Mouse (Mus musculus) brain, embryonic 18.5 days (tissue): ENCODE measurements around the gene Nrxn2.
A peak's percentile ranks its signal among the peaks of the same experiment; 100 is the strongest.

Experiments used
- DNase-seq: peaks from one replicate; pipeline ENCODE4 v3.0.0-alpha.2; 2012; ENCODE audit warnings: low read depth, low spot score

Gene Nrxn2

DNA sequence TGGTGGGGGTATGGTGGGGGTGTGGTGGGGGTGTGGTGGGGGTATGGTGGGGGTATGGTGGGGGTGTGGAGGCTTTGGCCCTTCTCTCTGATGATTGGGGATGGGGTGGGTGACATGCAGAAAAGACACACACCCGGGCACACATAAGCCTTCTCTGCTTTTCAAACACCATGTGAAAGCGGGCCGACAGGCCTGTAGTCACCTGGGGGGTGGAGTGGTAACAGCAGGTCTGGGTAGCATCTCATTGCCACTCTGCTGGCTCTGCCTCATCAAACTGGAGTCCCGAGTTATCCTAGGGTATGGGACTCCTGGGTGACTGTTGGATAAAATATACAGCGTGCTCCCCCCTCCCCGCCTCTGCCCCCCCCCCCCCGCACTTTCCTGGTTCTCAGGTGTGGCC, 75.5 kb downstream of the Nrxn2 start:
- no peak for DNase-seq

DNA sequence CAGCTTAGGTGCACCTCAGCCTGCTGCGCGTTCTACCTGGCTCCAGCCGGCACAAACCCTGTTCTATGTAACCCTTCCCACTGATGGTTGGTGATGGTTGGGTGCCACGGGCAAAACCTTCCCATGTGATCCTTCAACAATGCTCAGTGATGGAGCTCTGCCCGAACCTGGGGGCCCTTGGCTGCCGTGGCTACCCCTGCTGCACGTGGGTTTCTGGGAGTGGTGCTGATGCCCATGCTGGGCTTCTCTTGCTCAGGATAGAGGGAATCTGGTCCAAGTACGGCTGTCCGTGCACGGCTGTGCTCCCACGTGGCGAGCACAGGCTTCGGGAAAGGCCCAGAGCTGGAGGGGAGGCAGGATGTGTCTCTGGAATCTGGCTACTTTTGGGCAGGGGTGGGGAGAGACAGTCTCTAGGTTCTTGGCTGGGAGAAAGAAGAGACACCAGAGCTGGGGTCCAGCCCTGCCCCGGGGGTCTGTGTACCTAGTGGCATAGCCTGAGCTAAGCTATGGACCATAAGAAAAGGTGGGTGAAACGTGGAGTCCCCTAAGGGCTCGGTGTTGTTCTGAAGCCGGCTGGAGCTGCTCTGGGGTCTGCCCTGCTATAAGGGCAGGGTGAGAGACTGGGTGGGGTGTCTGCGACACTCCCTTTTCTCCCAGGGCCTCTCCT, 76.1 kb downstream of the Nrxn2 start:
- DNase-seq: no peak

DNA sequence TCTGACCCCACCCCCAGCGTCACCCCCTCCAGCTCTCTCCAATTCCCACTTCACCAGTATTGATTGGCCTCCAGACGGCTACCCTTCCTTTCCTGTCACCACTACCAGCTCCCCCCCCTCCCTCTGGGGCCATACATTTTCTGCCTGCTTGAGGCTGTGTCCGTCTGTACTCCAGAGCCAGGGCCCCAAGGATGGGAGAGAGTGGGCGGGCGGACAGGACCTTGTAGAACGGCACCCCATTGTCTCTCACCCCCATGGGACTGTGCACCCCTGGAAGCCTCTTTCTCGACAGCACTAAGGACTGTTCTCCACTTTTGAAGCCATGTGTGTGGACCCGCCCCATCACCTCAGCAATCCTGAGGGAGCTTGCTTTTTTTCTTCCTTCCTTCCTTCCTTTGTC, 77.2 kb downstream of the Nrxn2 start:
- no peak for DNase-seq

DNA sequence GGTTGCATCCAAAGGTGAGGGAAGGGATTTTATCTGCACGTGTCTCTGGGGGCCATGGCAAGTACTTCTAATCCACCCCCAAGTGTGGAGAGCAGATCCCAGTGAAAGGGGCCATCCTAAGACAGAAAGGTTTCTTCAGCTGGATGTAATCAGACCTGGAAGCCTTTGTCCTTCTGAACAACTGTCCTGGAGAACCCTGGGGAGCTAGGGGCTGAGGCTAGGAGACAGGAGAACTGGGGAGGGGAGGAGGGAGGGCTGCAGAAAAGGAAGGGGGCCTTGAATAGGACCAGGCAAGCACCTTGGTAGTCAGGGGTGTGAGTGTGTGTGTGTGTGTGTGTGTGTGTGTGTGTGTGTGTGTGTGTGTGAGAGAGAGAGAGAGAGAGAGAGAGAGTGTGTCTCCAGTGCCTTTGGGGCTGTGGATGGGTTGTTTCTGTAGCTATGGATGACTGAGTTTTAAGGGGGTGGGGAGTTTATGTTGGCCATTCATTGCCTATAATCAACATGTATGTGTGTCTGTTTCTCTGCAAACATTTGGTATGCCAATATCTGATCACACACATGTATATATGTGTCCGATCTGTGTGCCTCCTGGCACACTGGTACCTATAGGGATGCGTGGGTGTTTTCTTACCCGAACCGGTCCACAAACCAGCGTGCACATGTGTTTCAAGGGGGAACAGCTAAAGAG, 78.1 kb downstream of the Nrxn2 start:
- DNase-seq: no peak

DNA sequence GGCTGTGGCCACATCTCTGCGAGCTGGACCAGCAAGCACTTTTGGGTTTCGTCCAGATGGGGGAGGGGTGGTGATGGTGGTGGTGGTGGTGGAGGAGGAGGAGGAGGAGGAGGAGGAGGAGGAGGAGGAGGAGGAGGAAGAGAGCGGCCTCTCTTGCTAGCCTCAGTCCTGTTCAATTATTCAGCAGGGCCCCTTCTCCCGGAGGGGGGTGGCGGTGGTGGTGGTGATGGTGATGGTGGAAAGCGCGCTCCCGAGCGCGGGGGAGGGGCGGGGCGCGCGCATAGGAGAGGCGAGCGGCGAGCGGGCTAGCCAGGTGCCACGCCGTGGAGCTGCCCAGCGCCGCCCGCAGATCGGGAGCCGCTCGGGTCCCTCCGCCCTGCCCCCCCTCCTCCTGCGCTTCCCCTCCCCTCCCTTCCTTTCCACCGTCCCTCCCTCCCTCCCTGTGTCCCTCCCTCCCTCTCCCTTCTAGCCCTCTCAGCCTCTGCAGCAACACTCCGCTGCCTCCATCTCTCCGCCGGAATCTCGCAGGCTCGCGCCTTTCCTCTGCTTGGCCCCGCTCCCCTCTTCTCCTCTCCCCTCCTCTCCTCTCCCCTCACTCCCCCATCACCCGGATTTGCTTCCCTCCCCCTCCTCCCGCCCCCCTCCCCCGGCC, 78.7 kb downstream of the Nrxn2 start:
- peak; percentile 72 for DNase-seq

DNA sequence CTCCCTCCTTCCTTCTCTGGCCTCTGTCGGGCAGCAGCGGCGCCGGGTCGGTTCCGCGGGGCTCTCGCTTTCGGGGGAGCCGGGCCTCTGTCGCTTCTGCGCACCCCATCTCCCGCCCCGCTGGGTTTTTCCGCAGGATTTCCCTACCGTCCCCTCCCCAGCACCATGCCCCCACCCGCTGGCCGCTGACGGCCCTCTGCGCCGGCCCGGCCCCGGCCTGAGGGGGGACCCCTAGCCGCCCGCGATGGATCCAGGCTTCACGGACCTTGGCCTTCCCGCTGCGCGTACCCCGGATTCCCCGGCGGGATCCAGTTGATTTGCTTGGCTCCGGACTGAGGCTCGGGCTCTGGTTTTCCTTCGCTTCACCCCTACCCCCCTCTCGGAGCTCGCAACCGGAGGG, 79.3 kb downstream of the Nrxn2 start:
- DNase-seq: no peak

DNA sequence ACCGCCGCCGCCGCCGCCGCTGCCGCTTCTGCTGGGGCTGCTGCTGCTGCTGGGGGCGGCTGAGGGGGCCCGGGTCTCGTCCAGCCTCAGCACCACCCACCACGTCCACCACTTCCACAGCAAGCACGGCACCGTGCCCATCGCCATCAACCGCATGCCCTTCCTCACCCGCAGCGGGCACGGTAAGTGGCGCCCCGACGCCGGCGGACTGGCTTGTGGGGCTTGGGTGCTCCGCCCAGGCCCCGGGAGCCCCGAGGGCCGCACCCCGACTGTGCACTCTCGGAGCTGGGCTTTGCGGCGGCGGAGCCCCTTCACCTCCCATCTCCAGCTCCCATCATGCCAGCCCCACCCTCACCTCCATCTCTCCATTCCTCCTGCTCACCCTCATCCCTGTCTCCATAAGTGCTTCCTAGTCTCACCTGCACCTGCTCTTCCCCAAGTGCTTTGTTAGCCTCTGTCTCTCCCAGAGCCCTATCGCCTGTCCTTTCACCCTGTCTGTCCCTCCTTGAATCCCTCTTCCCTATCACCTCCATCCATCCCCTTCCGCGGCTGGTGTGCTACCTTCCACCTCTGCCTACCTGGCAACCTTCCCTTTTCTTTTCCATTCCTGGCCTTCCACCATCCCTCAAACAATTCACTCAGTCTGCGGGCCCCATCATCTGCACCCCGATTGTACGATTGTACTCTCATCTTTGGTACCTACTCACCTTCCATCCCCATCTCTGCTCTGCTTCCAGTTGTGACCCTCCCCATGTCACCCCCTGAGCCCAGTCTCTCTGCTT, 80.0 kb downstream of the Nrxn2 start:
- DNase-seq: no peak

DNA sequence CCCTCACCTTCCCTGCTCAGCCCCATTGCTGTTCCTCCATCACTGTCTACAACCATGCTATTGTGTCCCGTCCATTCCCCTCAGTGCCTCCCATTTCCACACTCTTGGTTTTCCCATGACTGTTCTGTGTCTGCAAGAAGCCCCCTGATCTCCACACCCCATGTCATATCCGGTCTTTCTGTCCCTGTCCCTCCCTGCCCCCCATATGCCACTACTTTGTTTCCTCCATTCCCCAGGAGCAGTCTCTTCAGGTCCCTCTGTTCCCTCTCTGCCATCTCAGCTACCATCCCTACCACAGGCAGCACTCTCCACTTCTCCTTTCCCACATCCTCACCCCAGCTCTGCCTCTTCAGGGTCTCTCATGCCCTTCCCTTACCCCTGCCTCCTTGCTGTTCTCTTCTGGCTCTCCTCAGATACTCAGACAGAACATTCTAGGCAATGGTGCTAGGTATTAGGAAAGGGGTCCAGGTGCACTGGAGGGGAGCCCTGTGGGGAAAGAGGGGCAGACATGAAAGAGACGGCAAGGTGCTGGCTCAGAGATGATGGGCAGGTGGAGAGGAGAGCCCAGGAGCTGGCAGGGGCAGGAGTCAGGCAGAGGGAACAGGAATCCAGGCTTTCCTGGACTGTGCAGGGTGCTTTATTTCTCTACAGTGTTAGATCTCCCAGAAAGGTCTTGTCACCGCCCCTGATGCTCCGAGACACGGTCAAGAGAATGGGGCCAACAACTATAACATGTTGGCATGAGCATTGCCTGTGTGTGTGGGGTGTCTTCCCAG, 81.5 kb downstream of the Nrxn2 start:
- no peak for DNase-seq

DNA sequence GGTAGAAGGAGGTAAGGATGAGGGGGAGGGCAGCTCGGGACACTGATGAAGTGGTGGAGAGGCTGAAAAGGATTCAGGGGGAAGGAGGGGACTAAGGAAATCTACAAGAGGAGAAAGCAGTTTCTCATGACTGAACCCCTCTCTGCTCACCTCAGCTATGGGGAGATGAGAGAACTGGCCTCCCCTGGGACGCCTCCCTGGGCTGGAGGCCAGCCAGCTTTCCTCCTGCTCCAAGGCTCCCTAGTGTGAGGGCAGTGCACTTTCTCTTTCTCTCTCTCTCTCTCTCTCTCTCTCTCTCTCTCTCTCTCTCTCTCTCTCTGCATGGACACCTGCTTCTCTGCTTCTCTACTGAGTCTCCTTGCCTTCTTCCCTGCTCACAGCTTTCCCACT, 82.1 kb downstream of the Nrxn2 start:
- DNase-seq: no peak

DNA sequence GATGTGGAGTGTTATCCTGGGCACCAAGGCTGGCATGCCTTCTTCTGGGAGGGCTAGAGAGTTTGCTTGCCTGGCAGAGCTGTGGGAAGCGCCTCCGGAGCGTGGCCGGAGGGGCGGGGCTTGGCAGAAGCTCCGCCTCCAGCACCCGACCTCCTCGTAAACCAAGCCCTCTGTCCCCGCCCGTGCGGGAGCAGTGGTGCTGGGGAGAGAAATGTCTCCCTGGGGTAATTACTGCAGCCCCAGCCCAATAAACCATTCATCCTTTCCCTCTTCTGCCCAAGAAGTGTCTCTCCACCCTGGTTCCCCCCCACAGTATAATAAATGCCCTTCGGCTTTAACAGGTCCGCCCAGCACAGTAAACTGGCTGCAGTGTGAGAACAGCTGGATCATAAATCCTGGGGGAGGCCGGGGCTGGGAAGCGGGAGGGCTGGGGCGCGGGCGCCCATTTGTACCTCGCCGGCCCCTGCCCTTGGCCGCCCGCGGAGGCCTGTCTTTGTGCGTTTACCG, 83.6 kb downstream of the Nrxn2 start:
- DNase-seq: no peak

DNA sequence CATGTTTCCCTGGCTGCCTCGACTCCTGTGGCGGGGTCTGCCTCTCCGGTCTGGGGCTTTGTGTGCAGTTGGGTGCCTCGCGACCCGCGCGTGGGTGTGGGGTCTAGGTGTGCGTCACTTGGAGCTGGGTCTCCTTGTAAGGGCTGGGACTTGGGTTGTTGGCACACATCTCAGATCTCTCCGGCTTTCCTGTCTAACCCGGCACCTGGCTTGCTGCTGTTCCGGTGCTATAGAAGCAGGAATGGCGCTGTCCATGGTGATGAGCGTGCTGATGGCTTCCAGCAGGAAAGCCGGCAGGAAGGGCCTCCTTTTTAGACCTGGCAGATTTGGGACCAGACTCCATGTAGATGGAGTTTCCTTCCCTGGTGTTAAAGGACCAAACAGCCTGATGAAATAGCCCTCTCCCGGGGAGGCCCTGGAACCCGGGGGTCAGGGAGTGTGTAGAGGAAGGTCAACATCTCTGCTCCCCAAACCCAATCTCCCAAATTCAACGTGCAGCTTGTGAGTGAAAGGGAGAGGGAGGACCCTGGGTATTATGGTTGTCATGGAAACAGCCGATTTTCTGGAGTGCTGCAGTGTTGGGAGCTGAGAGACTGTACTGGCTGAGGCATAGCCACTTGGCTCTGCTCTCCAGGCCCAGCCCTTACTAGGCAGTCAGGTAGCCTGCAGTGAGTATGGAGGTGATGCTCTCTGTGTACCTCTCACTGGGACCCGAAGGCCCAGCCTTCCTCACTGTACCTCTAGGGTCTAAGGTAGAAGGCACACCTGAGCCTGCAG, 84.2 kb downstream of the Nrxn2 start:
- DNase-seq: peak; percentile 73

DNA sequence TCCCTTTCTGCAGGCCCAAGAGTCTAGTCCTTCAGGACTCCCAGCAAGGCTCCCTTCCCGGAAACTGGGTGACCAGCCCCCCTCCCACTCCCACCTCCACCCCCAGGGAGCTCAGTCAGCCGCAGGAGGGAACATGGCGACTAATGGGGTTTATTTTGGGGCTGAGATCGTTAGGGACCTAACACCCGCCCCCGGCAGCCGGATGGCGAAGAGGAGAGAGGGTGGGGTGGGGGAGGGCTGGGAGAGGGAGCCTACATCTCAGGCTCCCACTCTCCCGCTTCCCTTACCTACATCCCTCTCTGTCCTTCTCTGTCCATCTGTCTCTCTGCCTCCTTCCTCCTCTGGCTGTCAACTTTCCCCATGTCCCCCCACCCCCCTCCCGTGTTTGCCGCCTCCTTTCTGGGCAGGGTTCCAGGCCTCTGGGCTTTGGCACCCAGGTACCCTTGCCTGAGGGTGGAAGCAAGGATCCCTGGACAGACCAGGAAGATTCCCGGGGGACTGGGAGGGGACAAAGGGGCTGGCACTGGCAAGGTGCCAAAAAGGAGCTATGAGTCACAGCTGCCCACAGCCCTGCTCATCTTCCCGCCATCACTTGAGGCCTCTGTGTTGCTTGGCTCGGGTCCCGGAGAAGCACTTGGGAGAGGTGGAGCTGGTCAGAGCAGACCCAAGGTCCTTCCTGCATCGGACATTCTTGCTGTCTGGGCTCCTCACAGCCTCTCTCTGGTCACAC, 85.6 kb downstream of the Nrxn2 start:
- no peak for DNase-seq

DNA sequence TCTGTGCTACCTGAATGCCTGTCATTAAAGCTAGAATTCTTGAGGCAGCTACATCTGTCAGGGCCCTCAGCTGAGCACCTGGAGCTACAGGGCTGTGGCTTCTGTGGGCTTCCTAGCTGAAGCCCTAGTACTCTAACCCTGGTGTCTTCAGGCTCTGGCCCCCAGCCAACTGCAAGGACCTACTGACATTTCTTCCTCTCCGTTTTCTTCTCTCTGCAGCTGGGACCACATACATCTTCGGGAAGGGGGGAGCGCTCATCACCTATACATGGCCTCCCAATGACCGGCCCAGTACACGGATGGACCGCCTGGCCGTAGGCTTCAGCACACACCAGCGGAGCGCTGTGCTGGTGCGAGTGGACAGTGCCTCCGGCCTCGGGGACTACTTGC, 86.1 kb downstream of the Nrxn2 start:
- no peak for DNase-seq

DNA sequence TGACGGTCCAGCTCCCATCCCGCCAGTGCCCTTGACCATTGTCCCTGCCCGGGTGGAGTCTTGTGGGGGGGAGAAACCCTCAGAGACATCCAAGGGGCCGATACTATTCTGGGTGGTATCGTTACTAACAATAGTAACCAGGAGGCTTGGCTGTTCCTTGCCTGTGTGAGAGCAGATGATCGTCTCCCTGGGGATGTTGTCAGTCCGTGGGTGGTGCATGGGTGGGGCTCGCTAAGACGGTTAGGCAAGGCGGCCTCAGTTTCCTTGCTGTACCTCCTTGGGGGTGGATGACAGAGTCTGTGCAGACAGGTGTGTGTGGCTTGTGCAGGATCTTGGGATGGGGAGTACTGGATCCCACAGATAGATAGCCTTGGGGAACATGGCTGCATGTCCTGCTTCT, 88.9 kb downstream of the Nrxn2 start:
- no peak for DNase-seq

DNA sequence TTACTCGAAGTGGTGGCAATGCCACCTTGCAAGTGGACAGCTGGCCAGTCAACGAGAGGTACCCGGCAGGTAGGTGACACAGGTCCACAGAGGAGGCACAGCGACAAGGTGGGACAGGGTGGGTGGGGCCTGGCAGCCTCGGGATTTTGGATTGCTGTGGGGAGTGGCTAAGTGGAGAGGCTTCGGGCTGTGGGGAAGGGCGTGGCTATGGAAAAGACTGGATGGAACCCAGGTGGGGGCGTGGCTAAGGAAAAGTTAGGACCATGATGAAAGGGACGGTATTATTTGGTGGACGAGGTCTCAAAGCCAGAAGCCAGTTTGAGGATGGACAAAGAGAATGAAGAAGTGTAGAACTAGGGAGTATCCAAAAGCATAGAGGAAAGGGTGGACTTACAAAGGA, 91.3 kb downstream of the Nrxn2 start:
- no peak for DNase-seq

DNA sequence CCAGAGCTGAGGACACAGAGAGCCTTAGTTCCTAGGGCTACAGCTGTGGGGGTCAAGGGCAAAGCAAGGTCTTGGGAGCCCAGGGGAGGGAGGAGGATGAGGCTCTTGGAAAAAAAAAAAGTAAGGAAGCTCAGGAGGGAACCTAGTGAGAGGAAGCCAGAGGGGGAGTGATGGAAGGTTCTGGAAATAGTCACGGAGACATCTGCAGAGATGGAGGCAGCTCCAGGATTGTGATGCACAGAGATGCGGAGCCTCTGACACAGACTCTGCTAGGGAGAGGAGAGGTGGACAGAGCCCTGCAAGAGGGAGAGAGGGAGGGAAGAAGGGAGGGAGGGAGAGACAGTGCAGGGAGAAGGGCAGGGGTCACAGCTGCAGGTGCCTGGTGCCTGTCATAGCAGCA, 92.0 kb downstream of the Nrxn2 start:
- DNase-seq: no peak

DNA sequence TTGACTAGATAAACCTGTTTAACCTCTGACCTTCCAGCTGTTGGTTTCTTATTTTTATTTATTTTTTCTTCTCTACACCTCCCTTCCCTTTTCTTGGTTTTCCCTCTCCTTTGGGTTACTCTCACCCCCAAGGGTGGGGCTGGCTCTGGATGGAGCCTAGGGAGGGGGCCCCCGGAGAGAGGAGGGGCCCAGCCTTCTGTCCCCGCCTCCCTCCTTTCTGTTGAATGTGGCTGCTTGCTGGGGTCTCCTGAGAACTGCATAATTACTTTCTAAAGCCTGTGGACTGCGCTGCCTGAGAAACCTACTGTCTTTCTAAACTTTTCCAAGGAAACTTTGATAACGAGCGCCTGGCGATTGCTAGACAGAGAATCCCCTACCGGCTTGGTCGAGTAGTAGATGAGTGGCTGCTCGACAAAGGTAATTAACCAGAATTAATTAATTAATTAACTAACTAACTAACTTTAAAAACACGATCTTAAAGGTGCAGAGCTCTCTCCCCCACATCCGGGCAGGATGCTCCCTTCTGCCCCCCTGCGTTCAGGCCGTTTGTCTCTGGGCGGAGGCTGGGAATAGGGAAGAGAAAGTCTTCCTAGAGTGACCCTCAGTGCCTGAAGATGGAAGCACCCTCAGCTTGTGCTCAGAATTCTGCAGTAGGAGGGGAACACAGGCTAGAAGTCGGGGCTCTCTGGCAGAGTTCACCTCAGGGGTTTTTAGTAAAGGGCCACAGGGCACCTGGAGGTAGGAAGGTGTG, 95.0 kb downstream of the Nrxn2 start:
- DNase-seq: no peak

DNA sequence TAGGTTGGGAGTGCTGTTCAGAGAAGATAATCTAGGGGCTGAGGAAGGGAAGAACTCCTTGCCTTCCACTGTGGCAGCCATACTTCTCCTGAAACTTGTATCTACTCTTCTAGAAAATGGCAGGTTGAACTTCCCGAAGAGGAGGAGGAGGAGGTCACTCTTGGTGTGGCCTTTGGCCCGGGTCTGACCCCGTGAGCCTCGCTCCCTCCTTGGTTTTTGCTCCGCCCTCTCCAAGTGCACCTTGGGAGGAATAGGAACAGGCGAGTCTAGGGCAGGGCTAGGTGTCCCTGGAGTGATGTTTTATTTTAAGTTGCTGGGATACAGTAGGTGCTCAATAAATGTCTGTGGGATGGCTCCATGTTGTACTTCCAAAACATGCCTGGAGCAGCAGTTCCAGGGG, 96.4 kb downstream of the Nrxn2 start:
- DNase-seq: no peak

DNA sequence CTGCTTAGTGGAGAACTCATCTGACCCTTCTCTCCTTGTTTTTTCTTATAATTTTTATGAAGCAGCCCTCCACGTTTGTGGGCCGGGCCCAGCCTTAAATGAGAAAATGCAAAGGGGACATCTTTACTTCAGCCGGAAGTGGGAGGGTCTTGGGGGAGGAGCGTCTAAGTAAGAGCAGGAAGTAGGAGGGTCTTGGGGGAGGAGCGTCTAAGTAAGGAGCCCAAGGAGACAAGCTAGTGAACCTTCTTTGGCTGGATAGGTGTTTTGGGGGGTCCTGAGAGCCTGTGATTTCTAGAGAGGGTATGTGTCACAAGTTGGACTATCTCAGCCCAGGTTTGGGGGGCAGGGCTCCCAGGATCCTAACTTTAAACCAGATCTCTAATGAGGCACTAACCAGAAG, 96.9 kb downstream of the Nrxn2 start:
- DNase-seq: no peak
